ENCODE assay signal across 8 mouse cellular contexts in the genomic region with DNA sequence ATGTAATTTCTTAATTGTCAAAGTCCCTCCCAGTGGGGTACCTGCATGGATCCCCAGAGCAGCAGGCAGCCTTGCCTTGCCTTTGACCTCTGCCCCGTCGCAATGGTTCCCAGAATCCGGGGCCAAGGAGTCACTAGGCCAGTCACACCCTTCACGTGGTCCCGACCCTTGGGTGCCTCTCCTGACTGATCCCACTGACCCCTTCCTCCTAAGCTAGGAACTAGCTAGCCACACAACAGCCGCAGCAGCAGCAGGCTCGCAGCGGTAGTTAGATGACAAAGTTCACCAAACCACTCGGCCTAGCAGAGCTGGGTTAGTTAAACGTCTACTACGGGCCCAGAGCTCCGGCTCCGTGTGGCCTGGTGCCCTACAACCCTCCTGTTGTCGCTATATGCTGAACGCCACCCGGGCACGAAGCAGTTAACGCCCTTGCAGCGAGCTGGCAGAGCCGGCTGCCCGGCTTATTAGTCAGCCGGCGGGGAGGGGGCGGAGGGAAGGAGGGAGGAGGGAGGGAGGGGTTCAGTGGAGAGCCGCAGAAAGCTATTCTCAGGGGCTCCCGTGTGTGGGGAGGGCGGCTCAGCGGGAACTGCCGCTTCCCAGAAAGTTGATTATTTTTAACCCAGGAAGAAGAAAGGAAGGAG.
A peak's percentile ranks its signal among the peaks of the same experiment; 100 is the strongest.
DNase-seq lines count a peak whose midpoint lies in the region; ATAC-seq and TF ChIP-seq lines count a peak whose summit lies in the region.

No protein-coding gene starts in this region.

- TF ChIP-seq EP300 in liver, postnatal 0 days (IDR thresholded peaks at IDR 0.05; ENCODE audit: low read depth): no peak

- under 1% methylated on average over 29 of the region's 29 CpGs for WGBS in forebrain, embryonic 14.5 days
- under 1% methylated on average over 29 of the region's 29 CpGs for WGBS in liver, postnatal 0 days (ENCODE audit: insufficient replicate concordance)
- WGBS in neural tube, embryonic 14.5 days: under 1% methylated on average over 29 of the region's 29 CpGs

- in situ Hi-C loops in ES-E14 (cut with MboI; ENCODE audit: low sequenced_read_pairs in 2 of 2, unreplicated experiment in 2 of 2): no loop called here

- no peaks in the 10 kb centered on the region for H3K9me3 ChIP-seq in ES-E14 (ENCODE audit: control insufficient read depth, insufficient read depth, low read depth, low read length)
- H3K9me3 ChIP-seq in forebrain, embryonic 14.5 days (replicated peaks; ENCODE audit: control insufficient read depth, low read length): no peaks in the 10 kb centered on the region
- H3K9me3 ChIP-seq in liver, postnatal 0 days (ENCODE audit: low read length): no peaks in the 10 kb centered on the region
- H3K9me3 ChIP-seq in neural tube, embryonic 14.5 days (ENCODE audit: control insufficient read depth, low read length): no peaks in the 10 kb centered on the region

- H3K27ac ChIP-seq in ES-E14 (ENCODE audit: insufficient read depth, low read depth, low read length, poor library complexity, severe bottlenecking): peak overlapping the region; percentile 42
- peak overlapping the region; percentile 100 for H3K27ac ChIP-seq in forebrain, embryonic 14.5 days (ENCODE audit: low read depth, low read length)
- peak overlapping the region; percentile 85 for H3K27ac ChIP-seq in liver, postnatal 0 days (ENCODE audit: low read depth)
- H3K27ac ChIP-seq in neural tube, embryonic 14.5 days (ENCODE audit: low read depth, low read length): peak overlapping the region; percentile 98

- H3K4me2 ChIP-seq in forebrain, embryonic 14.5 days (ENCODE audit: low read length): peak overlapping the region; percentile 64
- H3K4me2 ChIP-seq in liver, postnatal 0 days (ENCODE audit: low read depth, low read length): peak overlapping the region; percentile 74
- H3K4me2 ChIP-seq in neural tube, embryonic 14.5 days (ENCODE audit: low read depth, low read length): peak overlapping the region; percentile 55

- H3K4me3 ChIP-seq in ES-E14 (ENCODE audit: insufficient read depth in 1 of 2, low read depth in 1 of 2, low read length in 2 of 2, poor library complexity in 1 of 2, severe bottlenecking in 1 of 2): peak overlapping the region; percentile 52 to 57
- H3K4me3 ChIP-seq in forebrain, embryonic 14.5 days (ENCODE audit: low read depth, low read length): peak overlapping the region; percentile 24
- peak overlapping the region; percentile 25 for H3K4me3 ChIP-seq in liver, postnatal 0 days (ENCODE audit: low read depth, low read length)
- H3K4me3 ChIP-seq in neural tube, embryonic 14.5 days (ENCODE audit: low read depth, low read length): peak overlapping the region; percentile 18

- DNase-seq in ES-E14 (ENCODE audit: low read depth, low spot score): no peak
- peak; percentile 98 for DNase-seq in forebrain, embryonic 14.5 days (ENCODE audit: low spot score)
- DNase-seq in heart, postnatal 14 days: peak; percentile 87 to 88
- DNase-seq in kidney, postnatal 4 days: peak; percentile 94 to 96
- DNase-seq in liver, postnatal 0 days: peak; percentile 76
- peak; percentile 76 for DNase-seq in urinary bladder, adult 2 months (ENCODE audit: low spot score)

- H3K9ac ChIP-seq in ES-E14 (ENCODE audit: insufficient read depth, low read depth, low read length, poor library complexity, severe bottlenecking): peak overlapping the region; percentile 53; the same call in 1 of the 2 replicates
- H3K9ac ChIP-seq in forebrain, embryonic 14.5 days (ENCODE audit: low read length): peak overlapping the region; percentile 77
- H3K9ac ChIP-seq in liver, postnatal 0 days (replicated peaks): peak overlapping the region; percentile 50
- H3K9ac ChIP-seq in neural tube, embryonic 14.5 days (replicated peaks; ENCODE audit: low read depth, low read length): peak overlapping the region; percentile 43

- peaks cover 13 to 53% of the 10 kb centered on the region in 2 experiments; a peak in 3 of 4 replicates for H3K4me1 ChIP-seq in ES-E14 (ENCODE audit: control insufficient read depth in 2 of 2, insufficient read depth in 2 of 2, low read length in 2 of 2, poor library complexity in 1 of 2)
- peaks cover 73% of the 10 kb centered on the region for H3K4me1 ChIP-seq in forebrain, embryonic 14.5 days (ENCODE audit: control insufficient read depth, insufficient read depth, low read length)
- H3K4me1 ChIP-seq in liver, postnatal 0 days (ENCODE audit: insufficient read depth): peaks cover 29% of the 10 kb centered on the region
- H3K4me1 ChIP-seq in neural tube, embryonic 14.5 days (ENCODE audit: control insufficient read depth, insufficient read depth, low read length): peaks cover 72% of the 10 kb centered on the region

- TF ChIP-seq CTCF in liver, postnatal 0 days (IDR thresholded peaks at IDR 0.05; ENCODE audit: low read depth): no peak

- no peaks in the 10 kb centered on the region for H3K27me3 ChIP-seq in forebrain, embryonic 14.5 days (replicated peaks; ENCODE audit: control insufficient read depth, insufficient read depth, low read length)
- peaks cover 20% of the 10 kb centered on the region for H3K27me3 ChIP-seq in liver, postnatal 0 days (ENCODE audit: insufficient read depth, low read length)
- H3K27me3 ChIP-seq in neural tube, embryonic 14.5 days (ENCODE audit: control insufficient read depth, insufficient read depth, low read length): no peaks in the 10 kb centered on the region

- no peaks in the 10 kb centered on the region for H3K36me3 ChIP-seq in ES-E14 (ENCODE audit: control insufficient read depth, insufficient read depth, low read length, poor library complexity, severe bottlenecking)
- H3K36me3 ChIP-seq in forebrain, embryonic 14.5 days (ENCODE audit: control insufficient read depth, insufficient read depth, low read length): no peaks in the 10 kb centered on the region
- no peaks in the 10 kb centered on the region for H3K36me3 ChIP-seq in liver, postnatal 0 days (replicated peaks; ENCODE audit: insufficient read depth, low read length)
- H3K36me3 ChIP-seq in neural tube, embryonic 14.5 days (ENCODE audit: control insufficient read depth, insufficient read depth, low read length): no peaks in the 10 kb centered on the region

- ATAC-seq in cerebellum, adult (ENCODE audit: insufficient number of reproducible peaks, low FRiP score, low TSS enrichment): 0 out of 2 replicates have a peak, but pooled peaks have one; percentile 15
- ATAC-seq in forebrain, embryonic 14.5 days: peak; percentile 50
- peak; percentile 74 for ATAC-seq in liver, postnatal 0 days
- peak; percentile 50 for ATAC-seq in neural tube, embryonic 14.5 days (ENCODE audit: low read depth)

- intact Hi-C loops in heart, postnatal 14 days (cut with DNase I): loop anchor here (2.0 to 5.0 kb wide), 2 partner anchors 38 to 278 kb away; no protein-coding TSS in a partner anchor

TF ChIP-seq in ES-E14, 5 proteins besides CTCF, POLR2A, EP300 and RAD21:
- TF ChIP-seq CHD2 (IDR thresholded peaks at IDR 0.05; ENCODE audit: low read depth, low read length): no peak
- TF ChIP-seq ZC3H11A (IDR thresholded peaks at IDR 0.05; ENCODE audit: borderline replicate concordance, low read depth, low read length): no peak
- no peak for TF ChIP-seq ZNF384 (IDR thresholded peaks at IDR 0.05; ENCODE audit: low read depth, low read length)
- no peak for TF ChIP-seq HCFC1 (IDR thresholded peaks at IDR 0.05; ENCODE audit: borderline replicate concordance, insufficient read depth, low read length)
- no peak for TF ChIP-seq MAFK (IDR thresholded peaks at IDR 0.05; ENCODE audit: insufficient read depth, low read depth, low read length)

Comparison
In these comparisons a context has a peak if more than half of its experiments do, and no peak if none do; other contexts are left out.
1. H3K27ac ChIP-seq: peak in every context shown above with its lines; median percentile 100 in forebrain, embryonic 14.5 days; 98 in neural tube, embryonic 14.5 days; 85 in liver, postnatal 0 days; 42 in ES-E14.
2. ATAC-seq: peak in every context shown above with its lines; median percentile 74 in liver, postnatal 0 days; 50 in forebrain, embryonic 14.5 days; 50 in neural tube, embryonic 14.5 days; 15 in cerebellum, adult.